Mouse (Mus musculus) heart, postnatal 0 days (tissue): ENCODE measurements at regions not wholly inside any gene's neighbourhood (a gene's known extent, or its start where the extent isn't known, plus 50 kb on each side); places are given as distances from the start of the nearest gene placed in this dataset.

Source experiments
- CTCF ChIP-seq: IDR thresholded peaks from 2 replicates; pipeline ENCODE4 v1.5.1; 2016; ENCODE audit warnings: antibody characterized with exemption, control low read depth, low read depth
- EP300 ChIP-seq: IDR thresholded peaks from 2 replicates; pipeline ENCODE4 v1.6.1; 2016; ENCODE audit warnings: antibody characterized with exemption, low read depth

DNA sequence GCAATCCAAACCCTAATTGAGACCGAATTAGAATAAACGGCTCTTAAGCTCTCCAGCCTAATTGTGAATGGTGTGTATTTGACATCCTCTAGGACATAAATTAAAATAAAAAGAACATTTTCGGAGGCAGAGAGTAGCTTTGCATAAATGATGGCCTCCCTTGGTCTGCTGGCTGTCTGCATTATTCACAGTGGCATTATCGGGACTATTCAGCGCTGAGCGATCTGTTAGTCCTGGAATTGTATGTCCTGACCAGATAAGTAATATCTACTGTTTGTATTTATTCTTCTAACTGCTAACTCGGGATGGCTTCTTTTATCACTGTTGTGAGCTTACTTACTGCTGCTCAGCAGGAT is 299.6 kb downstream of the Chl1 start:
- no peak for TF ChIP-seq CTCF
- no peak for TF ChIP-seq EP300
